Mouse (Mus musculus) lung, adult 2 months (tissue): ENCODE measurements around the gene 4930519P11Rik.

Source experiments
- CTCF ChIP-seq: fragments of 200-500 bp; IDR thresholded peaks from 2 replicates; pipeline ENCODE4 v1.5.1; 2011; ENCODE audit warnings: mild to moderate bottlenecking, low read length, control low read depth; ENCODE audit not compliant: insufficient read depth
- POLR2A ChIP-seq: fragments of 200-500 bp; IDR thresholded peaks from 2 replicates; pipeline ENCODE4 v1.6.1; 2011; ENCODE audit warnings: low read depth, mild to moderate bottlenecking, control low read depth, low read length, borderline replicate concordance; ENCODE audit errors: extremely low read depth

GRCm38 (mm10) chr2:154613118-154614115, at the start of gene 4930519P11Rik, which contains the start of gene Zfp341:
- TF ChIP-seq CTCF = peak; percentile 30
- peak; percentile 71 for TF ChIP-seq POLR2A
